Mouse (Mus musculus): Measurements from ENCODE around the gene AI481877.

The AI481877 gene

GRCm38 (mm10) chr4:59034918-59035785 is 103.6 kb downstream of the AI481877 start, which contains the start of gene Gng10:
Gene Gng10, plus strand, starts transcription at chr4:59035088.
- DNase-seq (ENCODE audit: low spot score) = peak; percentile 63

- no peak for DNase-seq (ENCODE audit: low spot score)
These were observed 104.4 kb downstream of the AI481877 start for GRCm38 (mm10) chr4:59034325-59034917.

GRCm38 (mm10) chr4:59016922-59017321 is 121.9 kb downstream of the AI481877 start:
- DNase-seq (ENCODE audit: low spot score) = no peak

- no peak for DNase-seq (ENCODE audit: low spot score)
These were observed 123.6 kb downstream of the AI481877 start for GRCm38 (mm10) chr4:59015181-59015580.

GRCm38 (mm10) chr4:59011446-59011845 is 127.3 kb downstream of the AI481877 start:
- no peak for DNase-seq (ENCODE audit: low spot score)

- no peak for DNase-seq (ENCODE audit: low spot score)
These were observed 129.1 kb downstream of the AI481877 start for GRCm38 (mm10) chr4:59009696-59010095.

- no peak for DNase-seq (ENCODE audit: low spot score)
These were observed 129.6 kb downstream of the AI481877 start for GRCm38 (mm10) chr4:59009186-59009585.

- DNase-seq (ENCODE audit: low spot score) = no peak
These were observed 130.8 kb downstream of the AI481877 start for GRCm38 (mm10) chr4:59007974-59008373.

GRCm38 (mm10) chr4:59007016-59007415 is 131.8 kb downstream of the AI481877 start:
- no peak for DNase-seq (ENCODE audit: low spot score)

- peak; percentile 63 for DNase-seq (ENCODE audit: low spot score)
These were observed 132.6 kb downstream of the AI481877 start for GRCm38 (mm10) chr4:59006211-59006610.

- DNase-seq (ENCODE audit: low spot score) = no peak
These were observed 135.0 kb downstream of the AI481877 start for GRCm38 (mm10) chr4:59003806-59004200.

GRCm38 (mm10) chr4:59002948-59003805 is 135.6 kb downstream of the AI481877 start, which contains the start of gene Gm20503:
Gene Gm20503, plus strand, starts transcription at chr4:59003210.
- DNase-seq (ENCODE audit: low spot score) = peak; percentile 96

- DNase-seq (ENCODE audit: low spot score) = peak; percentile 59
These were observed 138.2 kb downstream of the AI481877 start for GRCm38 (mm10) chr4:59000614-59001013.

GRCm38 (mm10) chr4:58999686-59000085 is 139.1 kb downstream of the AI481877 start:
- peak; percentile 75 for DNase-seq (ENCODE audit: low spot score)

GRCm38 (mm10) chr4:58998688-58999087 is 140.1 kb downstream of the AI481877 start:
- DNase-seq (ENCODE audit: low spot score) = no peak

GRCm38 (mm10) chr4:58997081-58997480 is 141.7 kb downstream of the AI481877 start:
- peak; percentile 39 for DNase-seq (ENCODE audit: low spot score)

- no peak for DNase-seq (ENCODE audit: low spot score)
These were observed 143.5 kb downstream of the AI481877 start for GRCm38 (mm10) chr4:58995251-58995693.

- no peak for DNase-seq (ENCODE audit: low spot score)
These were observed 144.0 kb downstream of the AI481877 start, which contains the start of gene Dnajc25 for GRCm38 (mm10) chr4:58994762-58995161. Gene Dnajc25, plus strand, starts transcription at chr4:58995062.
